Mouse (Mus musculus): ENCODE results near the gene Cept1. TPM values are rescaled to one million over a fixed set of nuclear protein-coding genes. Genes with fewer than 3 reads are reported as not detected.

The Cept1 gene
- polyA plus RNA-seq, 1 experiment from 2014 or later = 43.2 TPM

DNA sequence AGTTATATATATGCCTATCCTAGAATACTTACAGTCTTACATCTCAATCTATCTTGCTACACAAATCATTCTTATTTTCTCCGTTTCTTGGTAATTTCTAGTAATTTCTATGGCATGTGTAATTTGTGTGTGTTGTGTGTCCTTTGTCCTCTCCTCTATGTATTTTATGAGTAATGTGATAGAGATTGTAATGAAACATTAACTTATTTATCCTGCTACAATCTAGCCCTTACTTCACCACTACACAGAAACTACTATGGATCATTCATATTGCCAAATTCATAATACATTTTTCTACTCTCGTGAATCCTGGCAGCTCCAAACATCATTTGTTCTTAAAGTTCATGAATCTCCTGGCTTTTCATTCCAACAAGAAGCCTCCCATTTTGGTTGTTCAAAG, 19.6 kb downstream of the Cept1 start:
- H3K27me3 ChIP-seq = no peaks in the 10 kb centered on the region
- H3K9ac ChIP-seq = no peak overlapping the region
- 0 out of 2 replicates have a peak, but pooled peaks cover 7% of the 10 kb centered on the region for H3K36me3 ChIP-seq
- no peaks in the 10 kb centered on the region for H3K9me3 ChIP-seq
- H3K4me1 ChIP-seq (replicated peaks) = no peaks in the 10 kb centered on the region
- H3K4me3 ChIP-seq = no peak overlapping the region
- H3K27ac ChIP-seq (replicated peaks) = no peak overlapping the region
- WGBS = 90% methylated on average over 2 of the region's 2 CpGs
- no peak overlapping the region for H3K4me2 ChIP-seq
- no peak for ATAC-seq (ENCODE audit: low read depth)

DNA sequence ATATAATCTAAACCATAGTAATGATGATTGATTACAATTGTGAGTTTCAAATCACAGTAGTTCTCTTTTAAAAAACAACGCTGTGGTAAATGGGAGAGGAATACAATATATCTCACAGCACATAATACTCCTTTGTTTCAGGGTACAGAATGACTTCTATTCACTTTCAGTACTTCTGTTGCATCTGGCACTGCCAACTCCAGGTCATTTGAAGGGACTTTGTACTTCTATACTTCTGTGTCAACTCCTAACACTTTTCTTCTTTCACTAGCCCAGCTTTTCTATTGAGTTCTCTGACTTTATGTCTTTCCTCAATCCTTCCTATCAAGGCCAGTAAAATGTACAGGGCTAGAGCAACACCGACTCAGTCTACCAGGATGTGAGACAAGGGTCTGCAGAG, 21.2 kb downstream of the Cept1 start:
- H3K36me3 ChIP-seq = 0 out of 2 replicates have a peak, but pooled peaks cover 4% of the 10 kb centered on the region
- no peaks in the 10 kb centered on the region for H3K4me1 ChIP-seq (replicated peaks)
- no peak overlapping the region for H3K9ac ChIP-seq
- no peak overlapping the region for H3K4me3 ChIP-seq
- no peaks in the 10 kb centered on the region for H3K9me3 ChIP-seq
- H3K27me3 ChIP-seq = no peaks in the 10 kb centered on the region
- ATAC-seq (ENCODE audit: low read depth) = no peak
- H3K4me2 ChIP-seq = no peak overlapping the region
- no peak overlapping the region for H3K27ac ChIP-seq (replicated peaks)
- WGBS = 72% methylated on average over 2 of the region's 2 CpGs

DNA sequence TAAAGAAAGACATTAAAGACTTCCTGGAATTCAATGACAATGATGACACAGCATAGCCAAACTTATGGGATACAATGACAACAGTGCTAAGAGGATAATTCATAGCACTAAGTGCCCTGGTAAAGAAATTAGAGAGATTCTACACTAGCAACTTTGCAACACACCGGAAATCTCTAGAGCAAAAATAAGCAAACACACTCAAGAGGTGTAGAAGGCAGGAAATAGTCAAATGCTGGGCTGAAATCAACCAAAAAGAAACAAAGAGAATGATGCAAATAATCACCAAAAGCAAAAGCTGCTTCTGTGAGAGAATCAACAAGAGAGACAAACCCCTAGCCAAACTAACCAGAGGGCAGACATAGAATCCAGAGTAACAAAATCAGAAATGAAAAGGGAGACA, 24.9 kb downstream of the Cept1 start:
- Histone ChIP-seq H3K27me3 (no peaks in the 10 kb centered on the region), H3K4me2 (no peak overlapping the region), H3K9ac (no peak overlapping the region), H3K36me3 (0 out of 2 replicates have a peak, but pooled peaks cover 4% of the 10 kb centered on the region), H3K9me3 (no peaks in the 10 kb centered on the region), H3K4me1 (replicated peaks) (no peaks in the 10 kb centered on the region), H3K4me3 (no peak overlapping the region), H3K27ac (replicated peaks) (no peak overlapping the region)
- 96% methylated on average over 1 of the region's 1 CpGs for WGBS
- ATAC-seq (ENCODE audit: low read depth) = no peak

DNA sequence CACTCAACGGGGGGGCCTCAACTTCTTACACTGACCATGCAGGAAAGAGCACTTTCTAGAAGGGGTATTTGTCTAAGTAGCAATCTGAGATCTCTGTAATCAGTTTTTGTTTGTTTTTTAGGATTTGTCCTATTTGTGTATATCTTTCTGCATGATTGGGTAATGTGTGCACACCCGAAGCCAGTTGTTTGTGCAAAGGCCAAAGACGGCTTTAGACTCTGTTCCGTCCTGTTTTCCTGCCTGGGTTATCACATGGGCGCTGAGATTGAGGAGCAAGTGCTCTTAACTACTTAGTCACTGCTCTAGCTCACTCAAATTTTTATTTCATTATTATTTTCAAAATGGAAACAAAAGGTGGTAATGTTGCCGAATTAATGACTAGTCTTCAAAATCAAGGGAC, 32.6 kb downstream of the Cept1 start:
- no peak overlapping the region for H3K4me2 ChIP-seq
- no peak overlapping the region for H3K27ac ChIP-seq (replicated peaks)
- no peak overlapping the region for H3K4me3 ChIP-seq
- 96% methylated on average over 6 of the region's 6 CpGs for WGBS
- H3K27me3 ChIP-seq = no peaks in the 10 kb centered on the region
- H3K36me3 ChIP-seq = no peaks in the 10 kb centered on the region
- no peak for ATAC-seq (ENCODE audit: low read depth)
- no peaks in the 10 kb centered on the region for H3K9me3 ChIP-seq
- H3K9ac ChIP-seq = no peak overlapping the region
- H3K4me1 ChIP-seq (replicated peaks) = no peaks in the 10 kb centered on the region

DNA sequence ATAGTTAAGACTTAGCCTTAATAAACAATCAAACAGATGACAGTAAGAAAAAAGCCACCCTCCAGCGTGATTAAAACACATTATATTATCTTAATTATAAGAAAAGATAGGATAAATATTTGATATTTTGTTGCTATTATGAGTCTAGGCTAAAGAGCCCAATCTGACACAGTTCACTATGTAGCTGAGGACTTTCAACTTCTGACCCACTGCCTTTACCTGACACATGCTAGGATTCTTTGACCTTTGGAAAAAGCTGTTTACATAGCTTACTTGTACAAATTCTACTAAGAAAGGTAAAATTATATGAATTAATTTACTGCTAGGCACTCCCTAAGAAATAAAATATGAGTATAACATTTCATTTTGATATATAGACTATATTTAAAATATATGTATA, 36.9 kb downstream of the Cept1 start:
- 84% methylated on average over 1 of the region's 1 CpGs for WGBS
- Histone ChIP-seq H3K4me3 (no peak overlapping the region), H3K27me3 (no peaks in the 10 kb centered on the region), H3K36me3 (no peaks in the 10 kb centered on the region), H3K27ac (replicated peaks) (no peak overlapping the region), H3K9me3 (no peaks in the 10 kb centered on the region), H3K9ac (no peak overlapping the region), H3K4me2 (no peak overlapping the region), H3K4me1 (replicated peaks) (no peaks in the 10 kb centered on the region)
- no peak for ATAC-seq (ENCODE audit: low read depth)

DNA sequence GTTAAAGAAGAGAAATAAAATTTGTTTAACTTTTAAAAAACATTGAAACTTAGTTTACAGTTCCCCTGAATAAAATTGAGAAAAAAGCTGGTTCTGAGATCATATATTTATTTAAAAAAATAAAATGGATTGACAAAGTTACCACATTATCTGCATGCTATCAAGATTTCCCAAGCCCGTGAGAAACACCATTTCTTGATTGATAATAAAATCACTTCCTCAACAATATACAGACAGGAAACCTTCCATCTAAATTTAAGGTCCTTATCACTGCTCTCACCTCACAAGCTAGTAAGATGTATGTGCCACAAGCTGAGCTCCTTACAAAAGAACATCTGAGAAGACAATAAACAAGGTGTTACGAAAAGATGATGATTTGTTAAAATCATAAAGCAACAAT, 44.7 kb downstream of the Cept1 start:
- no peak for ATAC-seq (ENCODE audit: low read depth)
- Histone ChIP-seq H3K27me3 (no peaks in the 10 kb centered on the region), H3K9me3 (no peaks in the 10 kb centered on the region), H3K4me1 (replicated peaks) (no peaks in the 10 kb centered on the region), H3K36me3 (peaks cover 44% of the 10 kb centered on the region), H3K9ac (no peak overlapping the region), H3K4me3 (no peak overlapping the region), H3K27ac (replicated peaks) (no peak overlapping the region), H3K4me2 (no peak overlapping the region)
- 90% methylated on average over 2 of the region's 2 CpGs for WGBS

DNA sequence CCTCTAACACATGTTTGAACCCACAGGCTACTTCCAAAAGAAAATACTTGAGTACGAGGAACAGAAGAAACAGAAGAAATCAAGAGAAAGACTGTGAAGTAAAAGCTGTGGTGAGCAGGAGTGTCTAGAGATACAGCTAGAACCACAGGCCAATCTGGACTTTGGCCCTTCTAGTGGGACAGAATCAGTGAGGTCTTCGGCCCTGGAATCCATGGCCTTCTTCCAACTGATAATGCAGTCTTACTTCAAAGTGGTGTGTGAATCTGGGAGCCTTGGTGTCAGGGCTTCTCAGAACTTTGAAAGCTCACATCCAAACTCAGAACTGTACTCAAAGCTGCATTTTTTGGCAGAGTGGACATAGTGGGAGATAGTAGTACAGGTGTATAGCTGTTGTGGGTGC, 47.1 kb downstream of the Cept1 start:
- H3K4me3 ChIP-seq = no peak overlapping the region
- 92% methylated on average over 2 of the region's 2 CpGs for WGBS
- no peaks in the 10 kb centered on the region for H3K9me3 ChIP-seq
- H3K9ac ChIP-seq = no peak overlapping the region
- peaks cover 44% of the 10 kb centered on the region for H3K36me3 ChIP-seq
- no peaks in the 10 kb centered on the region for H3K27me3 ChIP-seq
- no peak overlapping the region for H3K27ac ChIP-seq (replicated peaks)
- no peaks in the 10 kb centered on the region for H3K4me1 ChIP-seq (replicated peaks)
- no peak for ATAC-seq (ENCODE audit: low read depth)
- H3K4me2 ChIP-seq = no peak overlapping the region

DNA sequence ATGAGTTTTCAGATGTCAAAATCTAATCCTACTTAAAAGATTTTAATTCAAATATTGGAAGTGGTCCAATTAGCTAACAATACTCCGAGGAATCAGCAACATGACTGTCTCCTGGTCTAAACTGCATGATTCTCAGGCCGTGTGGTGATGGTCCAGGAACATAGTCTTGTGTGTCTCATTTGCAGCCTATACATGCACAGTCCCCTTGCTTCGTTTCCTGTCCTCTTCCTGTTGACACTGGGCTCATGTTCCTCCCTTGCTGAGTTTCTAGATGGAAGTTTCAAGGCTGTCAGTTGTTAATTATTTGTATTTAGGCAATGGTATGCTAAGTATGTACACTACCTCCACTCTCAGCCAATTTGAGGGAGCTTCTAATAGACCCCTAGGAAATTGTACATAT, 50.6 kb downstream of the Cept1 start:
- H3K9ac ChIP-seq = no peak overlapping the region
- H3K4me3 ChIP-seq = no peak overlapping the region
- ATAC-seq (ENCODE audit: low read depth) = no peak
- H3K27me3 ChIP-seq = no peaks in the 10 kb centered on the region
- WGBS = 83% methylated on average over 3 of the region's 3 CpGs
- H3K4me1 ChIP-seq (replicated peaks) = no peaks in the 10 kb centered on the region
- H3K9me3 ChIP-seq = no peaks in the 10 kb centered on the region
- H3K36me3 ChIP-seq = peaks cover 19% of the 10 kb centered on the region
- no peak overlapping the region for H3K27ac ChIP-seq (replicated peaks)
- no peak overlapping the region for H3K4me2 ChIP-seq

DNA sequence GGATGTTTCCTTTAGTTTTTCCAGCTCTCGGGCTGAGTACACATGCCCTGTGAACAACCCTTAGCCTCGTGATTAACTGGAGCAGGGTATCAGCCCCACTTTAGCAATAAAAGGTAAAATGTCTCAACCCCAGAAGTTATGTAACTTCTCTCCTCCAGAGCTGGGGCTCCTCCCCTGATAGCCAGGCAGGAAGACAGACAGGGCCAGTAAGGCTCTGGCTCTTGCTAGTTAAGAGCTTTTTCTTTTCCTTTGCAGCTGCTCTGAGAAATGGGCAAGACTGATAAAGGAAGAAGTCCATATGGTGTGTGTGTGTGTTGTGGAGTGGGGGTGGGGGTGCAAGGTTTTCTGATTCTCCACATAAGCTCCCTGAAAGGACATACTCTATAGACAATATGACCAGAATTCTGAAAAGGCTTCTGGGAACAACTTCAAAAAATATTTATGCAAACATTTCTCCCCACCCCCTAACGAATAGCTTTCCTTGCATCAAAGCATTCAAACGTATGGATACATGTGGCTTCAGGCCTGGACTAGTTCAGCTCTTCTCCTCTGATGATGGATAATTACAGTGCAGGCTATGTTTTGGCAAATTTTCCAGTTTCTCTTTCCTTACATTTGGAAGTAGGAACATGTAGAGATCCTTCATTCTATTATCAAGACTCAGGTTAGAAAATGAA, 51.4 kb downstream of the Cept1 start:
- Histone ChIP-seq H3K4me2 (no peak overlapping the region), H3K36me3 (peaks cover 15% of the 10 kb centered on the region), H3K27ac (replicated peaks) (no peak overlapping the region), H3K4me1 (replicated peaks) (no peaks in the 10 kb centered on the region), H3K9ac (no peak overlapping the region), H3K4me3 (no peak overlapping the region), H3K27me3 (no peaks in the 10 kb centered on the region), H3K9me3 (no peaks in the 10 kb centered on the region)
- WGBS = 77% methylated on average over 4 of the region's 4 CpGs
- no peak for ATAC-seq (ENCODE audit: low read depth)

DNA sequence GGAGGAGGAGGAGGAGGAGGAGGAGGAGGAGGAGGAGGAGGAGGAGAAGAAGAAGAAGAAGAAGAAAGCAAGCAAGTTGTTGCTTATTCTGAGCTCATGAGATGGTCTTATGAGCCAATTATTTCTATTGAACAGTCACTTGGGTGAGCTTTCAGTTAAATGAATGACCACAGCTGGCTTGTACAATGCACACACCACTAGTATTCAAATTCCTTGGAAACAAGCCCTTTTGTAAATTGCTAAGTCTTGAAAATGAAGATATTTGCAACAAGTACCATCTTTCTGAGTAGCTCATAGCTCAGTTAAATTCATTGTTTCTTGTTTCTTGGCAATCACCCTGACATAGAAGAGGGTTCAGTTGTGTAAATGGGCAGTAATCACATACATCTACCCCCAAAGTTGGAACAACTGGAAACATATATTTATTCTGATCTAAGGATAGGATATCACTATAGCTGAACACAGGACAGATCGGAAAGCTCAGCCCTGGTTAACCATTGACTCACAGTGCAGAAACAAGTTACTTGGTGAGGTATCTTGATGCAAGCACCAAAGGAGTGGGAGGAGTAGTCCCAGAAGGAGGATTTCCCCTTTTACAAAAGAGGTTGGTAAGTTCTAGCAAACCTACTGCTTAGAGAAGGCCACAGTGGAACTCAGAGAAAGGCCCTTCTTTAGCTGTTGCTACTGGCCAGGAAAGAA, 52.1 kb downstream of the Cept1 start:
- no peak overlapping the region for H3K4me3 ChIP-seq
- H3K4me2 ChIP-seq = no peak overlapping the region
- H3K27me3 ChIP-seq = no peaks in the 10 kb centered on the region
- no peak for ATAC-seq (ENCODE audit: low read depth)
- H3K9me3 ChIP-seq = no peaks in the 10 kb centered on the region
- peaks cover 9% of the 10 kb centered on the region for H3K36me3 ChIP-seq
- H3K27ac ChIP-seq (replicated peaks) = no peak overlapping the region
- H3K9ac ChIP-seq = no peak overlapping the region
- 95% methylated on average over 1 of the region's 1 CpGs for WGBS
- H3K4me1 ChIP-seq (replicated peaks) = no peaks in the 10 kb centered on the region

DNA sequence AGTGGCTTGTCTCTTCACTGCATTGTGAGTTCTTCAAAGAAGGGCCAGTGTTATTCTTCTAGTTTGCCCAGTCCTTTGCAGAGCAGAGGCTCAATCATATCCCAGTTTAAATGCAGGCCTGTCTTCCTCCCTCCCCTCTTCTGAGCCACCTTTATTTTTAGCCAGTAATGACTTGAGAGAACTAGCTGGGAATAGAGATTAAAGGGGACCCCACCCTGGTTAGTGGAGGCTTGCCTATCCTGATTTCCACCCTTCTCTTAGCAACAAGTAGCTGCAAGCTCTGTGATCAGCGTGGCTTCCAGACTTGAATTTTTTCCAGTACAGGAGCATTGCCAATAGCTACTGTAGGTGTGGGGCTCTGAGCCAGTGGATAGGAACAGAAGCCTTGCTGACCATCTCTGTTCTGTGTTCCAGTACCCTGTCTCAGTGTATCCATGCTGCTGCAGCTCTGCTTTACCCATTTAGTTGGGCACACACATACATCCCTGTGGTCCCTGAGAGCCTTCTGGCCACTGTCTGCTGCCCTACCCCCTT, 53.1 kb downstream of the Cept1 start:
- ATAC-seq (ENCODE audit: low read depth) = no peak
- 79% methylated on average over 1 of the region's 1 CpGs for WGBS

DNA sequence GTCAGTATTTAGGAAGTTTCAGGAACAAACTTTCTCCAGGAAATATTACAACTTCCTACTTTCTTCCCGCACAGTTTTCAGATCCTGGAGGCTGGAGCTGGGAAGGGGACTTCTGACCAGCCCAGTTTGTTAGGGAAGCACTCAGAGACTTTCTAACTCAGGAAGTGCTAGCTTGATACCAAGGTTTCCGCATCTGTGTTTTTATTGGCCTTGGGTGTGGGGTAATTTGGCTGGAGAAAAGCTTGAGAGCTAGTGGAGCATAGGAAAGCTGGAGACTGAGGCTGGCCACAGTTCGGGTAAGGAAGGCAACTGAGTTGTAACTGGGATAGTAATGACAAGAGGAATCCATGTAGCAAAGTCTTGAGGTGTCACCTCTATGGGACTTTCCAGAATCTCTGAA, 53.7 kb downstream of the Cept1 start:
- Histone ChIP-seq H3K9me3 (no peaks in the 10 kb centered on the region), H3K4me2 (no peak overlapping the region), H3K4me3 (no peak overlapping the region), H3K9ac (no peak overlapping the region), H3K36me3 (peaks cover 4% of the 10 kb centered on the region; the same call in 1 of the 2 replicates), H3K4me1 (replicated peaks) (no peaks in the 10 kb centered on the region), H3K27ac (replicated peaks) (no peak overlapping the region), H3K27me3 (no peaks in the 10 kb centered on the region)
- 78% methylated on average over 3 of the region's 3 CpGs for WGBS
- ATAC-seq (ENCODE audit: low read depth) = no peak

More for the DNA sequence above, 53.1 kb downstream of the Cept1 start:
- Histone ChIP-seq H3K4me3 (no peak overlapping the region), H3K36me3 (peaks cover 7% of the 10 kb centered on the region; the same call in 1 of the 2 replicates), H3K9ac (no peak overlapping the region), H3K4me1 (replicated peaks) (no peaks in the 10 kb centered on the region), H3K9me3 (no peaks in the 10 kb centered on the region), H3K27ac (replicated peaks) (no peak overlapping the region), H3K4me2 (no peak overlapping the region), H3K27me3 (no peaks in the 10 kb centered on the region)
